Mouse (Mus musculus) liver, adult 2 months (tissue): ENCODE measurements at regions not wholly inside any gene's neighbourhood (a gene's known extent, or its start where the extent isn't known, plus 50 kb on each side); places are given as distances from the start of the nearest gene placed in this dataset.

Source experiments
- CTCF ChIP-seq: fragments of 200-500 bp; IDR thresholded peaks from 2 replicates; pipeline ENCODE4 v1.5.1; 2011; ENCODE audit warnings: low read depth, low read length, control low read depth
- POLR2A ChIP-seq: fragments of 200-500 bp; IDR thresholded peaks from 2 replicates; pipeline ENCODE4 v1.6.1; 2011; ENCODE audit warnings: low read length, control low read depth; ENCODE audit not compliant: insufficient read depth; ENCODE audit errors: extremely low read depth

DNA sequence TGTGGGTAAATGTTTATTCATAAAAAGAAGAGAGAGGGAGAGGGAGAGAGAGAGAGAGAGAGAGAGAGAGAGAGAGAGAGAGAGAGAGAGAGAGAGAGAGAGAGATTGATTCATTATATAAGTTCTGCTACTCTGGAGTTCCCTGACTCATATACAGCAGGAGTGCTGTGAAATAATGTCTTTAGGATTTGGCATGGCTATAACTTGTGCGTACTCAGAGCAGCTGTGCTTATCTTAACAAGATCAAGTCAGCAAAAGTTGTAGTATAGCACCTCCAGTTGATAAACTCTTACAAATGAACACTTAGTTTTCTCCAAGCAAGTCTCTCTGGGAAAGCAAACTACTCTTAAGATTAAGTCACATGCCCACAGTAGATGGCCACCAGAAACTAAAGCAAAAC, 435.3 kb upstream of the Kynu start:
- TF ChIP-seq POLR2A, result no peak
- no peak for TF ChIP-seq CTCF
